Comparison of ENCODE assay signal across 8 mouse cellular contexts in the genomic region with DNA sequence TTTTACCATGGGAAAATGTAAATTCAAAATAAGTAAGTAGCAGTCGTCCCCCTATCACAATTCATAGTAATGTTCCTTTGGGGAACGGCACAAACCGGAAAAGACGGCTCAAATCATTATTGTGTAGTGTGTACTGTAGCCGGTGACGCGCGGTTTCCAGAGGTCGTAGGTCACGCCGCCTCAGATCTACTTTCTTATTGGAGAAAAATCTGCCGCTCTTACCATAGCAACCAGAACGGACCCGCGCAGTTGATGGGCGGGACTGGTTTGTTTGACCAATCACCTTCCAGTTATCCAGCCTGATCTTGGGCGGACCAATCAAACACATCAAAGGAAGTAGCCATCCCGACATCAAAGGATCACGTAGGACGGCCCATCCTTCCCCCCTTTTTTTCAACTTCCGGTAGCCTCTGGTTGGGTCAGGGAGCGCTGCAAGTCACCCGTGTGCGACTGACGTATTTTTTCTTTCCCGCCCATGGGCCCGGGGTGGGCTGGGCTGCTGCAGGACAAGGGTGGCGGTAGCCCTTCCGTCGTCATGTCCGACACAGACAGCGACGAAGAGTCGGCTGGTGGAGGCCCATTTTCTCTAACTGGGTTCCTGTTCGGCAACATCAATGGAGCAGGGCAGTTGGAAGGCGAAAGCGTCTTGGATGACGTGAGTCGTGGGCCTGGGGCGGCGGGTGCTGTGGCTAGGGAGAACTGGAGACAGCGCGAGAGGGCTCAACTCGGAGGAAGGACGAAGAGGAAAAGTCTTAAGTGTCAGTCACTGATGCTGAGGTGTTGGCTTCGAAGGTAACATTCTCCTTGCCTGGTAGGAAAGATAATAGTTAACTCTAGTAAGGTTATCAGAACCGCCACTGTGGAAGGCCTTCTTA. TPM values are rescaled to one million over a fixed set of nuclear protein-coding genes. Genes with fewer than 3 reads are reported as not detected.
DNase-seq lines count a peak whose midpoint lies in the region; ATAC-seq lines count a peak whose summit lies in the region.

A gene (plus strand): TSS at position 388 of the 875 bp plus-strand sequence.

- peak; percentile 94 to 96 for DNase-seq in adrenal gland, adult (ENCODE audit: inconsistent age in 2 of 2, low spot score in 1 of 2)
- peak; percentile 95 for DNase-seq in embryo, embryonic 10.5 days (ENCODE audit: low spot score)
- DNase-seq in gastrocnemius, postnatal 14 days = peak; percentile 87
- DNase-seq in left cerebral cortex, postnatal 10 days (ENCODE audit: extremely low spot score in 1 of 2, low spot score in 2 of 2) = peak; percentile 94 to 96
- DNase-seq in right cerebral cortex, postnatal 25 days = peak; percentile 91
- DNase-seq in urinary bladder, postnatal 4 days (ENCODE audit: low spot score in 2 of 2) = peak; percentile 89

- peak; percentile 97 for ATAC-seq in inflammation-experienced regulatory T-cells, adult 6 months
- peak; percentile 99 for ATAC-seq in megakaryocyte-erythroid progenitor cell, adult 5-6 weeks (replicated peaks; ENCODE audit: low FRiP score, low TSS enrichment, poor library complexity, severe bottlenecking)

- intact Hi-C loops in gastrocnemius, postnatal 14 days (cut with DNase I; ENCODE audit: low total_unique reads) = no loop called here
- intact Hi-C loops in left cerebral cortex, postnatal 10 days (cut with DNase I) = no loop called here

RNA-seq across cellular contexts. Expression of the gene that starts here (rescaled TPM):
- total RNA-seq in gastrocnemius, postnatal 14 days (2021) = 1 to 10 TPM; 7.9 to 8.5 TPM
- polyA plus RNA-seq in inflammation-experienced regulatory T-cells, adult 6 months (2017; shearing (Covaris generic)) = 10 to 100 TPM; 22.0 to 25.9 (median 23.1) TPM
- 10 to 100 TPM; 49.5 to 50.4 TPM for total RNA-seq in left cerebral cortex, postnatal 10 days (2021)
- 45.3 and 55.7 TPM in 2 replicates for total RNA-seq in megakaryocyte-erythroid progenitor cell, adult 5-6 weeks (2014; fragmentation: Nextera tagmentation)
- 75.8 and 103 TPM in 2 replicates for total RNA-seq in megakaryocyte-erythroid progenitor cell, adult 5-6 weeks (2017)

Comparison
In these comparisons a context has a peak if more than half of its experiments do, and no peak if none do; other contexts are left out.
1. Peak in every context shown above with its lines: DNase-seq and ATAC-seq.
2. RNA of the gene that starts here (total RNA-seq): 45.3 to 103 TPM in megakaryocyte-erythroid progenitor cell, adult 5-6 weeks and 49.5 to 50.4 TPM in left cerebral cortex, postnatal 10 days; 7.9 to 8.5 TPM in gastrocnemius, postnatal 14 days; every median in the first group is over 4 times any median in the second.